Mouse (Mus musculus) Muller cell, postnatal 12 days (primary cell): ENCODE data around the gene Srprb.
A peak's percentile ranks its signal among the peaks of the same experiment; 100 is the strongest.
"Not testable (repeated sequence)": the region's sequence is repeated elsewhere in the genome, so short reads cannot be mapped to it uniquely, and the experiment has no call there.

Experiments
- DNase-seq: peaks from one replicate; pipeline ENCODE4 v3.0.0-alpha.2; 2015; ENCODE audit errors: inconsistent ontology term

Gene Srprb

DNA sequence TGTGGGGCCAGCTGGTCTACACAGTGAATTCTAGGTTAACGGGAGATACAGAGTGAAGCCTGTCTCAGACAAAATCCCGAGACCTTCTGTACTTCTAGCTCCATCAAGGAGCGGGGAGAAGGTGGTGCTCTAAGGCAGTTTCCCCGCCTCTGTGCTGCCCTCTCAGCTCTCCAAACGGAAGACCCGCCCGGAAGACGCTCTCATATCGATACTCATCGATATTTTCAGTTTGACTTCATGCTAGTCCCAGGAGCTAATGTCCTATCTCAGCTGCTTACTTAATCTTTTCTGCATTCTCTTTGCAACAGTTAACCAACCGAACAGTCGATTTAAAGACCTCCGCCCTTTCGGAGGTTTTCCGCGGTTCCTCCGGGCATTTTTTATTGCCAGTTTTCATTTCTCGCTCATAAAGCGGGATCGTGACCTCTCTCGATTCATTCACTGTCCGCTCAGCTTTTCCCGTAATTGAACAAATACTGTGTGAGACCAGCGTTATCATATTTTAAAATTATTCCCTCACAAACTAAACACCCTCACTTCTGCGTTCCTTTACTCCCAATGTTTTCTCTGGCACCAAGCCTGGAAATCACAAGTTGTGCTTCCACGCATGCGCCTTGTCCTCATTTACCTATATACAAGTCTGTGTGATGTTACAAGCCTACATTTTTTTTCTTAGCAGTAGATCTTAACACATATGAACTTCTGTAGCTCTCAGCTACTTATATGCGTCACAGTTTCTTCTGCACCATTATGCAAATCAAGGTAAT is 10.9 kb upstream of the Srprb start:
- no peak for DNase-seq

DNA sequence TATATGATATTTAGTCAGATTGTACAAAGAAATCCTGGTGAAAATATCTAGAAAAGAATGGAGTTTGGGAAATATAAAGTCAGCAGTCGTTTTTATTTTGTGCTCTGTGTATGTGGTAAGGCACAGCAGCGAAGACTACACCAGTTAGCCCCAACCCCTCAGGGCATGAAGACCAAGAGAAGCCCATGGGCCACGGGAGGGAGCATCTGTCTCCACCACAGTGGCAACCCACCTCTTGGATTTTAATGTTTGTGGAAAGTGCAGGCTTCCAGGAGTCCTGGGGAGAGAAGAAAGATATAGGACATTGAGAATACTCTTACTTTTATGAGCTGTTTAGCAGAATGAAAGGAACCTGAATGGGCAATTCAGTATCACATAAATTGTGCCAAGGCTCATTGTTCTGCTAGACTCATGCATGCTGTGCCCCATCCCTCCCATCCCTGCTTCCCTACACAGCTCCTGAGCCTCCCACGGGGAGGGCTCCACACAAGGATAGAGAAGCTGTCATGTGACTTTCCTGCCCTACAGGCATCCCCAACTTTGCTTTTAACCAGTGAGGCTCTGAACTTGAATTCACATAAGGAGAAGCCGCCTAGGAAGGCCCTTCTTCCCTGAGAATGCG is 7.0 kb upstream of the Srprb start:
- peak; percentile 22 for DNase-seq

DNA sequence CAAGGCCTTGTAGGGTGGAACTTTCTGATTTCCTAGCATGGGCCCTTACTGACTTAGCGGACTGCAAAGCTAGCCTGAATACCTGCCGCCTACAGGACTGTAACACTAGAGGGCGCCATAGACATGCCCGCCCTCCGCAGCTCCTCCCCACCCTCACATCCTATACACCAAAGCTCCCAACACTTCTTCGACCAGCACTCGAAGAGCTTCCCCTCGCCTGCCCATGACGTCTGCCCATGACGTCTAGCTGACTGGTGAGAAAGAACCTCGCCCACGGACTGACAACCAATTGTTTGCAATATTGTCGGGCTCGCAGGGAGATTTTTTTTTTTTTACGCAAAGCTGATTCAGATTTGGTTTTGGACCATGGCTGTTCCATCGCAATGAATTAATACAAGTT is 5.9 kb upstream of the Srprb start:
- DNase-seq: peak; percentile 74

DNA sequence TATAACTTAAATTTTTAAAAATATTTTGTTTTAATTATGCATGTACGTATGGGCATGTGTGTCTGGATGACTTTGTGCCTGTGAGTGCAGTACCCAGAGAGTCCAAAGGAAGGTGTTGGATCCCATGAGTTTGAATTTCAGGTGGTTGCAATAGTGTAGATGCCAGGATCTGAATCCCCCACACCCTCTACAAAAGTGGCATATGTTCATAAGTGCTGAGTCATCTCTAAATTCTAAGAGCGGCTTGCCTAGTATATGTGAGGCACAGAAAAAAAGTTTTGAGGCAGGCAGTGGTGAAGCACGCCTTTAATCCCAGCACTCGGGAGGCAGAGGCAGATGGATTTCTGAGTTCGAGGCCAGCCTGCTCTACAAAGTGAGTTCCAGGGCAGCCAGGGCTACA is 3.8 kb upstream of the Srprb start:
- DNase-seq: no peak

DNA sequence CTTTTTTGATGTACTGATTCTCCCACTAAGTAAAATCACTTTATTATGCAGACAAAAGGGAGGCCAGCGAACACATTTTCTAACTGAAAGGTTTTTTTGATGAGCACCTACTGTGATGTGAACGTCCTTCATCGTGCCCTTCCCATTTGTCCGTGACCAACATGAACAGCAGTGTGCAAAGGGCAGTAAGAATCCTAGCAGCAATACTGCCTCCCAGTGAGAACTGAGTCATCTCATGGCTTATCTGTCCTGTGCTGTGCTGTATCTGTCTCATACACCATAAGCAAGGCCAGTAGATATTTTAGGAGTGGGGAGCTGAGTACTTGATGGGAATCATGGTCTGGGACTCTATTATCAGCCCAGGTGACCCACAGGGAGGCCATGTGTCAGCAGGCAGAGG is 13.5 kb downstream of the Srprb start:
- no peak for DNase-seq

DNA sequence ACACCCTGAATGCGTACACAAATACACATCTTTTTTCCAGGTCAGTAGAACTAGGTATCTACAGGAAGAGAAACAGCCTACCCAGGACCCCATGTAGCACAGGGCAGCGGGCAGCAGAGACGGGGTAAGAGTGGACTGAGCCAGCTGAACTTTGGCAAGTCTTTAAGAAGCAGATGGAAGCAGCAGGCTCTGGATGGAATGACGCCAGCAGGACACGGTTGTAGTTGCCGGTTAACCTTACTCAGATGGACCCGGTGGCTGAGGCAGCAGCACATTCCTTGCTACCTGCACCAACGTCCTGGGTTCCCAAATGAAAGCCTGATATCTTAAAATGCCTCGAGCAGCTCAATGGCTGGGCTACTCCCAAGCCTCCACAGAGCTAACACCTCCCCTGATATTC is 15.2 kb downstream of the Srprb start:
- DNase-seq: no peak

DNA sequence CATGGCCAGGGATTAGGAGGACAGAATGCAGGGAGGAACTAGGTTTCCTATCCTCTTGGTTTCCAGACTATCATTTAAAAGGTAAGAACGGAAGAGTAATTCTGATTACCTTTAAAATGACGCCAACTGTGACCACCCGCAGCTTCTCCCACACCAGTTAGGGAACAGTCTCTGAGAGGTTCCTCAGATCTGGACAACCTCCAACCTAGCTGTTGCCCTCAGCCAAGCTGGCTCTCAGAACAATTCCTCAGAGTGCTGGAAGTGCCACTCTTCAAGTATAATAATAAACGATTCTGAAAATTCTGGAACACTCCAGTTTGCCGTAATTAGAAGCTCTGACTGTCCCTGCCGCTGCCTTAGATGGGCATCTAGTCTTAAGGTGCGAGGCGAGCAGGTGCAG is 16.0 kb downstream of the Srprb start:
- DNase-seq: no peak

DNA sequence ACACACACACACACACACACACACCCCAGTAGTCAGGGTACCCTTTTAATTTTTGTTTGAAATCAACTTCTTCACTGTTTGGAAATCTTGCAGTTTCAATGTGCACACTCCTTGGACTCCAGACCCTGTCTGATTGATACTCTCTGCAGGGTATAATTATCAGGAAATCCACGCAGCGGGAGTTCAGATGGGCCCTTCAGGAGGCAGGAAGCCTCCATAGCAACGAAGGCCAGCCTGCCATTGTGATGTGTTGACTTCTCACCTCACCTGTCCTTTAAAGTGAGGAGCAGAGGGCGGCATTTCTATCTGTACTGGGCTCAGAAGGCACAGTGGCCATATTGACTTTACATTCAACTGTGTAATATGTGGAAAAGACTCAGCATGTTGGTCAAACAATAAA is 17.1 kb downstream of the Srprb start:
- DNase-seq: no peak

DNA sequence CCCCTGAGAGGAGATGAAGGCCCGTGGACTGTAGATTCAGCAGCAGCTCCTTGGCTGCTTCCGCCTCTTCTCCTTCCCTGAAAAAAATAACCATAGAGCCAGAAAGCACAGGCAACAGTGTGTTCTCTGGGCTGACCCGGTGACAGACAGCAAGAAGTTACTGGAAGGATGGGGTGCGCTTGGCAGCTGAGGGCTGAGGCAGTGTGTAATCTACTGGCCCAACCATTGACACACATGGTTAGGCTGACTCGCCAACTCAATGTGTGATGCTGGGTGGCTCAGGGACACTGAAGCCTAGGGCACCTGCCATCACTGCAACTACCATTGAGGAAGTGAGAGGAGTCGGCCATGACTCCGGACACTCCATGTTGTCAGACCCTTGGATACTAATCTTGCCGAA is 20.1 kb downstream of the Srprb start:
- DNase-seq: no peak

DNA sequence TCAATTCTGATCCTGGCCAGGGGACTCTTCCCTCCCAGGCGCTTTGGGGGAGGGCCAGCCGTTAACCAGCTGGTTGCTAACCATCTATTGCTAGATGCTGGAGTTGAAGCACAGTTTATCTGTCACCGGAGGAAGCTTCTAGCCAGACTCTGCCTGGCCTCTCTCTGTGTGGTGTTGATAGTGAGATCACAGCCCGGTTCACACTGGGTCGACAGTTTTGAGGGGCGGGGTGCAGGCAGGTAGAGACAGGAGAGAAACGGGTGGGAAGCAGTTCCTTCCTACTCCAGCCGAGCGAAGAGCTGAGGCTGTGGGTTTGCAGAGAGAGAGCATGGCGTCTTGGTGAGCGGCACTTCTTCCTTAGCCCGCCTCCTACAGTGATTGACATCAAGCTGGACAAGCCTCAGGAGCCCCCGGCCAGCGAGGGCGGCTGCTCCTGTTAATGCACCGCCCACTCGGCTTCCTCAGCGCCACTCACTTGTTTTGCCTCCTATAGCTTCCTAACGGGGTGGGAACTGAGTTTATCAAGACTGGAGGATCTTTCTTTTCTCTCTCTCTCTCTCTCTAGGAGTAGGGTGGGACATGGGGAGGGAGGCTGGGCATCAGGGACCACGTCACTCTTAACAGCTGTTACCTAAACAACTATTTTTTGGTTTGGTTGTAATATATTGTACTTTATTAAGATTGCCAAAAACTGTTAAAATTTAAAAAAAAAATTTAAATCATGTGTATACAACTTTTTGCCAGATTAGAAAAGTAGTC is 21.0 kb downstream of the Srprb start:
- DNase-seq: peak; percentile 79

DNA sequence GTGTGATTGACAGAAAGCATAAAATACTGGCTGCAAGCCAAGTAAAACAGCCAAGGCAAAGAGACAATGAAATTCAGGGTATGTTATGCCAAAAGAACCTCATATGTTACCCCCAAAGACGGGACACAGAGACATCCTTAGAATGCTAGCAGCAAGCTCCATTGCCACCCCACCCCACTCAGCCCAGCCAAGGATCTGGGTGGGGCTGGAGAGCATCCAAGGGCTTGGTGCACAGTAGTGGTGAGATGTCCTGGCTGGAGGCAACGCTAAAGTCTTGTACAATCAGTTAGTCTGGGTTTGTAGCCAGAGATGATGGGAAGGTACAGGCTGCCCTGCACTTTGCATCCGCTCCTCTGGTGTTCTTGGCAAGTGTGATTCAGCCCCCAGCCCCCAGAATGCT is 21.6 kb downstream of the Srprb start:
- DNase-seq: peak; percentile 4

DNA sequence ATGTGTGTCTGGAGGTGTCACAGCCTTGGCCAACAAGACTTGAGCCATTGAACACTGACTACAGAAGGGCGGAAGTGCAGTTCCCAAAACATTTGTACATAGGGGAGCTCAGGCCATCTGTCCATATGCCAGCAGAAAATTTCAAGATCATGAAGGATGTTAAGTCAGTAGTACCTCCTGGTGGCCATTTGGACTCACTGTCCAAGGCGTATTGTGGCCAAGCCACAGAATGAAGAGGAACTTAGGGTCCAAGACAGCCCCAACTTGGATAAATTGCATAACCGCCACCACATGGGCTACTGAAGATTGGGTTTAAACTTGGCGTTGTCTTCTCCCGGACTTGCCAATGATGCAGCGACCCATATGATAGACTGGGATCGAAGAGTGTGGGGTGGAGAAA is 26.2 kb downstream of the Srprb start:
- no peak for DNase-seq

DNA sequence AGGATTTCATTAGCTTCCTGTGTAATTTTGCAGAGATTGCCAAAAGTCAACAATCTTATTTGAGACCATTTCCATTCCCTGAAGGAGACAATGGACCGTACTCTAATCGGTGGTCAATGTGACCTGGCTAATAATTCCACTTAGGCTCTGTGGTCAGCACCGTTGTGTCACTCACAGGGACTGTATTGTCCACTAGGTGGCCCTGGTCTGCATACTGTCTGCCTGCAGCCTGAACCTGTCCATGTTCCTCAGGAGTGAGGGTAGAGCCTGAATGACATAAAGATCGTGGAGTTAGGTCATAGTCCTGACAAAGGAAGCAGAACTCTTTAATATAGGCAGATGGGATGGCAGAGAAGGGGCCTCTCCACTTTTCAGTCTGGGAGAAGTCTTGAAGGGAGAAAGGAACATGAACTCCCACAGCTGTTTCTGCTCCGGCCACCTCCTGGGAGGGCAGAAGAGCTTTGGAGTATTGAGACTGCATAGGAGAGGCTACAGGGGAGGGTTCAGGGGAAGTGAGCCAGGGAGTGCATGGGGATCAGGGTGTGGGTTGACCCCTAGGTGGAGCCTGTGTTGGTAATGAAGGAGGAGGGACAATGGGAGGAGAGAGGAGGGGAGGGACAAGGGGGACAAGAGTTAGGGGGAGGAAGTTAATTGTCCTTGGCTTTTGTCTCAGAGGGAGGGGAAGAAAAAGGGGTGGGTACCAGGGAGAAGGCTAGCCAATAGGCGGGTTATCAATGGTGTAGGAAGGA is 27.0 kb downstream of the Srprb start:
- peak; percentile 31 for DNase-seq

DNA sequence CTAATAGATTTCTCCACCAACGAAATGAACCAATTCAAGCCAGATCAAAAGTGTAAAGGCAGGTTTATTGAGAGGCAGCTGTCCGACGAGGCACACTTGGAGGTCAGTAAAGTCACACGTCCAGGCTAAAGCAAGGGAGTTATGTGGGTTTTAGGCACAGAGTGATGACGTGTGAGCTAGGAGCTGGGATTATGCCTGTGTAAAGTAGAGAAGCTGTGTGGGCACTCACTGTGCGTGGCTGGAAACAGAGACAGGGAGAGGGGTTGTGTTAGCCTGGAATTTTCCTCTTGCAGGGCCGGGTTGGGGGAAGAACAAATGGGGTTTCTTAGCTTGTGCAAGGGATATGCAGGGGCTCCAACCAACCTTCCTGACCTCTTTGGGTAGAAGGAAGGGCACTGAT is 33.2 kb downstream of the Srprb start:
- DNase-seq: no peak

DNA sequence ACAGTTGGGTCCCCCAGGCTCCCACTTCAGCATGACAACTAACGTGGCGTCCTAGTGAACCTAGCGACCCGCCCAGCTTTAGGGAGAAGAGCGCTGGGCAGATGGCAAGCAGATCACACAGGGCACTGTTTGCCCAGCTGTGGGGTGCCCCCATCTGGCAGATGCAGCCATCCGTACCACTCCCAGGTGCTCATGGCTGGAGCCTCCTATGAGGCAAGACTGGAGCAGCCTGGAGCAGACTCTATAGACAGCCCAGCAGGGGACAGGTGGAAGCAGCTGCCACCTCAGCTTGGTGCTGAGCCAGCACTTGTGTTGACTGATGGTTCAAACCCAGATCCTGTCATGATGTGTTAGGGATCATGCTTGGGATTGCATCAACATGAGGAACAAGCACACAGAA is 33.9 kb downstream of the Srprb start:
- DNase-seq: no peak

DNA sequence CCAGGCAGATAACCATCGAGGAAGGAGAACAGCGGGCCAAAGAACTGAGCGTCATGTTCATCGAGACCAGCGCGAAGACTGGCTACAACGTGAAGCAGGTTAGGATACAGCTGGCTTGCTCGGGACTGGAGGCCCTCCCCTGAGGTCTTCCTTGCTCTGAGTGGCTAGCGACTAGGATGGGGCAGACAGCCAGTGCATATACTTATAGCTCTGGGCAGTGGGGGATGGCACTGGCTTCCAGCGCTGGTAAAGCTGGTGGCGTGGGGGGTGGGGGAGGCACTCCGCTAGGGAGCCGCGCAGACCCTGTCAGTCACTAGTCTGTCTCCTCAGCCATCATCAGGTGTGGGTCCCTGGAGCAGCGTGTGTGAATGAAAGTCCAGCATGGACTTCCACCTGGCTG is 38.1 kb downstream of the Srprb start:
- DNase-seq: no peak

DNA sequence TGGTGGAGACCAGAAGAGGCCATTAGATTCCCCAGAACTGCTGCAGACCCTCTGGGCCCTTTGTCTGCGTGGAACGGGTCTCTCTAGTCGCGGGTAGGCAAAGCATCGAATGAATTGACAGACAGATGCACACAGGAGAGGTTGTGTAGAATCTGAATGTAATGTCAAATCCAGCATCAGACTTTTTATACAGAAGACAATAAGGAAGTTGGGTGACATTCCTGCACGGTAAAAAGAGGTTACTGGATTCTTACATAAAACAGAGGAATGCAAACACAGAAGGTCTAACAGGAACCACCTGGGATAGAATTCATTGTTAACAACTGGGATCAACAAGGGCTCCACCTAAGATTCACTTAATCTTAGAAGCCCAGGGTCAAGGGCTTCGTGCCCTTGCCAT is 46.8 kb downstream of the Srprb start:
- DNase-seq: not testable (repeated sequence)

DNA sequence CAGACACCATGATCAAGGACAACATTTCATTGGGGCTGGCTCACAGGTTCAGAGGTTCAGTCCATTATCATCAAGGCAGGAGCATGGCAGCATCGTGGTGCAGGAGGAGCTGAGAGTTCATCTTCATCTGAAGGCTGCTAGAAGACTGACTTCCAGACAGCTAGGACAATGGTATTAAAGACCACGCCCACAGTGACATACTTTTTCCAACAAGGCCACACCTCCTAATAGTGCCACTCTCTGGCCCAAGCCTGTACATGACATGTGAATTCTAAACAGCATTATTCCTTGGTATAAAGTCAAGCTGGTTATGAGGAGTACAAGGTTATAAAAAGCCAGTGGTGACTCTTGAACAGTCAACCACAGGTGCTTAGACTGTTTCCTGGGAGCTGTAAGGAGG is 47.4 kb downstream of the Srprb start:
- DNase-seq: no peak

DNA sequence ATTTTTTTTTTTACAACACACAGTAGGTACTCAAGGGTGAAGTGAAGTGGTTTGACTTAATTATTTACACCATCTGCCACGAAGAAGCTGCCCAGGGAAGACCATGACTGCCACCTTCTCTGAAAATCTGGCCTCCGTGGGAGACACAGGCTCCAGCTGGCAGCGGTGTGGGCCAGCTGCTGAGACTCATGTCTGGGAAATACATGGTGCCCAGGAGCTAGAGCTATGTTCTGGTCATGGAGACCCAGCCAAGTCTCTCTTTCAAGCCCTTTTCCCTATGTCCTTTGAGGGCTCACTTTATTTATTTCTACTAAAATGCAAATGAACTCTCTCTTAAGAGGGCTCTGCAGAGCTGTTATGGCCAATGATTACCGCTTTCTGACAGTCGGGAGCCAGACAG is 48.7 kb downstream of the Srprb start:
- no peak for DNase-seq

DNA sequence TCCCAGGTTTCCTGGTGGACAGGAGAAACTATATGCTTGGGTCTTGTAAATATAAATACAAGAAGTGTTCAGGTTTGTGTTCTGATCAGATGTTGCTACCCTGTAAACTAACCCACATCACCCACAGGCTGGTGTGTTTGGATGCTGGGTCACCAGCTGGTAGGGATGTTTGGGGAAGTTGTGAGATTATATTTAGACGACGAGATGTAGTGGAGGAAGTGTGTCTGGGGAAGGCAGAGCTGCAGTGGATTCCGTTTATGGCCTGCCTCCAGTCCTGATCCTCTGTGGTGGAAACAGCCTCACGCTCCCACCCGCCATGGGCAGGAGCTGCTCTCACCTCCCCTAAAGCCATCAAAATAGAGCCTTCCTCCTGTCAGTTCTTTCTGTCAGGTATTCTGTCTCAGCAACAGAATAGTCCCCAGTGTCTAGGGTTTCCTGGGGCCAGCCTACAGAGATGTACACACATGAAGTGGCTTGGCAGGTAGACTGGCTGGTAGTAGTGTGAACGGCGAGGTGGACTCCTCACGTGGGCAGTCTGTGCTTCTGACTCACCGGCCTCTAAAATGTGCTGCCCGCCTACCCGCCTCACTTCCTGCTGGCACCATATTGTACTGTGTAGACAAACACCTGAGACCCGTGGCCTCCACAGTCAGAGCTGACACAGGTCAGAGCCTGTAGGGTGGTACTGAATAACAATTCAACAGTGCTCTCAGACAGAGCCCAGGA is 52.7 kb downstream of the Srprb start:
- DNase-seq: no peak

DNA sequence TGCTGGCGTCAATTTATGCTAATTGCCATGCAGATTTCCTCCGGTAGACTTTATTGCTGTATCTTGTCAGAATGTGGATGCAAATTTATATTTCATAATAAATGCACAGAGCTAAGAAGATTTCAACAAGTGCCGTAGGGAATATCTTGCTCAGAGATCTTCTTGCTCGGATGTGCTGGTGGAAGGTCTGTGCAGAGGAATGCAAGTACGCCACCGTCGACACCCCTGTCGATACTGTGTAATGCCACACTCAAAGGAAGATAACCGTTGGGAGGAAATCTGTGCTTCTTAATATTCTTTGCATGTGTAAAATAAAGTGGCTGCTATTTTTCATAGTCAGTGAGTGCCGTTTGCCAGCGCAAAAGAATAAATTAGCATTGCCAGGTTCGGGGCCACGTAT is 54.8 kb downstream of the Srprb start:
- DNase-seq: no peak

DNA sequence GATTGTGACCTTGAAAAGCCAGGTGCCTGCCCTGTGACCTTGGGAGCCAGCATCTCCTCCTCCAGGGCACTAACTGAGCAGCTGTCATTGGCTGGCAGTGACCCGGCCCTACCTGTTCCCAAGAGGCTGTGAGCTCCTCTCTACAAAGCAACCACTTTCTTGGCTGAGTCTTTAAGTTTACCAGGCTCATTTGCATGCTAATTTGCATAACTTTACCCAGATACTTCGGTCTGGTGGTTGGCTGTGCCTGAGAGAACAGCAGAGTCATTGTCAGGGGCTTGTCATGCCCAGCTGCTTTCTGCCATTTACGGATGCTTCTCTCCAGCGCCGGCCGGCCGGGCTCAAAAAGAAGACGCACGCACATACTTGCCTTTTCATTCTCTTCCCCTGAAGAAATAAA is 55.2 kb downstream of the Srprb start:
- DNase-seq: peak; percentile 64
